Mouse (Mus musculus) midbrain, embryonic 14.5 days (tissue): ENCODE measurements at regions not wholly inside any gene's neighbourhood (a gene's known extent, or its start where the extent isn't known, plus 50 kb on each side); places are given as distances from the start of the nearest gene placed in this dataset.
A peak's percentile ranks its signal among the peaks of the same experiment; 100 is the strongest.

Experiments
- ATAC-seq: fragments of 200-750 bp; cut with Nextera tagmentation; 2 replicates; pipeline ENCODE4 v1.8.0; 2017; ENCODE audit warnings: moderate number of reproducible peaks, moderate library complexity; ENCODE audit not compliant: low FRiP score, low TSS enrichment
- DNase-seq: peaks from one replicate; pipeline ENCODE4 v3.0.0-alpha.2; 2015
- H3K27ac ChIP-seq: fragments of 300-500 bp; sonication (generic); replicated peaks from 2 replicates; pipeline ENCODE4 v1.5.1; 2014; ENCODE audit warnings: mild to moderate bottlenecking, low read depth, low read length, moderate library complexity
- H3K27me3 ChIP-seq: fragments of 300-500 bp; sonication (generic); 2 replicates; pipeline ENCODE4 v1.6.1; 2014; ENCODE audit warnings: low read length, control low read depth, mixed read lengths; ENCODE audit not compliant: control insufficient read depth, insufficient read depth
- H3K36me3 ChIP-seq: fragments of 300-500 bp; sonication (generic); 2 replicates; pipeline ENCODE4 v1.6.1; 2014; ENCODE audit warnings: low read length, control low read depth; ENCODE audit not compliant: control insufficient read depth, insufficient read depth
- H3K4me1 ChIP-seq: fragments of 300-500 bp; sonication (generic); 2 replicates; pipeline ENCODE4 v1.6.1; 2014; ENCODE audit warnings: mild to moderate bottlenecking, antibody characterized with exemption, low read length, control low read depth; ENCODE audit not compliant: control insufficient read depth, insufficient read depth
- H3K4me2 ChIP-seq: fragments of 300-500 bp; sonication (generic); 2 replicates; pipeline ENCODE4 v1.6.1; 2014; ENCODE audit warnings: mild to moderate bottlenecking, low read length, moderate library complexity
- H3K4me3 ChIP-seq: fragments of 300-500 bp; sonication (generic); replicated peaks from 2 replicates; pipeline ENCODE4 v1.5.1; 2014; ENCODE audit warnings: low read depth, low read length
- H3K9ac ChIP-seq: fragments of 300-500 bp; sonication (generic); replicated peaks from 2 replicates; pipeline ENCODE4 v1.6.1; 2014; ENCODE audit warnings: mild to moderate bottlenecking, low read length, moderate library complexity
- H3K9me3 ChIP-seq: fragments of 300-500 bp; sonication (generic); 2 replicates; pipeline ENCODE4 v1.6.1; 2016; ENCODE audit warnings: low read length, control low read depth, mixed read lengths; ENCODE audit not compliant: control insufficient read depth
- WGBS: fragments of 180-500 bp; shearing (Covaris S2); extraction: QIAGEN DNeasy Blood & Tissue Kit; methylation state at CpG from one replicate; pipeline ENCODE4 v1.1.7; 2014; 5-methylcytosine and 5-hydroxymethylcytosine counted together

GRCm38 (mm10) chr2:159134042-159134441 lies 339.4 kb downstream of the Dhx35 start:
- Histone ChIP-seq H3K4me2 (no peak overlapping the region), H3K4me3 (no peak overlapping the region), H3K27ac (no peak overlapping the region), H3K9me3 (0 out of 2 replicates have a peak, but pooled peaks cover 3% of the 10 kb centered on the region), H3K27me3 (no peaks in the 10 kb centered on the region), H3K9ac (no peak overlapping the region), H3K36me3 (no peaks in the 10 kb centered on the region), H3K4me1 (no peaks in the 10 kb centered on the region)
- DNase-seq = no peak
- ATAC-seq = no peak
- WGBS = 85% methylated on average over 6 of the region's 6 CpGs

- ATAC-seq (no peak), DNase-seq (no peak)
- H3K9ac ChIP-seq = no peak overlapping the region
- H3K4me1 ChIP-seq = no peaks in the 10 kb centered on the region
- WGBS = 97% methylated on average over 2 of the region's 2 CpGs
- no peak overlapping the region for H3K4me2 ChIP-seq
- H3K27ac ChIP-seq = no peak overlapping the region
- H3K4me3 ChIP-seq = no peak overlapping the region
- H3K9me3 ChIP-seq = no peaks in the 10 kb centered on the region
- no peaks in the 10 kb centered on the region for H3K36me3 ChIP-seq
- H3K27me3 ChIP-seq = no peaks in the 10 kb centered on the region
Measured at GRCm38 (mm10) chr2:159138603-159139002, 344.0 kb downstream of the Dhx35 start.

GRCm38 (mm10) chr2:159145980-159146379 lies 351.4 kb downstream of the Dhx35 start:
- Histone ChIP-seq H3K36me3 (no peaks in the 10 kb centered on the region), H3K4me1 (no peaks in the 10 kb centered on the region), H3K4me2 (no peak overlapping the region), H3K9ac (no peak overlapping the region), H3K27ac (no peak overlapping the region), H3K9me3 (no peaks in the 10 kb centered on the region), H3K27me3 (no peaks in the 10 kb centered on the region), H3K4me3 (no peak overlapping the region)
- DNase-seq (no peak), ATAC-seq (no peak)
- 90% methylated on average over 6 of the region's 6 CpGs for WGBS

GRCm38 (mm10) chr2:159163985-159164384 lies 369.4 kb downstream of the Dhx35 start:
- H3K36me3 ChIP-seq = no peaks in the 10 kb centered on the region
- ATAC-seq (no peak), DNase-seq (peak; percentile 69)
- H3K4me1 ChIP-seq = no peaks in the 10 kb centered on the region
- 39% methylated on average over 7 of the region's 7 CpGs for WGBS
- no peak overlapping the region for H3K4me3 ChIP-seq
- no peak overlapping the region for H3K27ac ChIP-seq
- no peak overlapping the region for H3K4me2 ChIP-seq
- no peaks in the 10 kb centered on the region for H3K9me3 ChIP-seq
- no peak overlapping the region for H3K9ac ChIP-seq
- no peaks in the 10 kb centered on the region for H3K27me3 ChIP-seq

- Histone ChIP-seq H3K4me3 (no peak overlapping the region), H3K27ac (no peak overlapping the region), H3K4me2 (no peak overlapping the region), H3K27me3 (no peaks in the 10 kb centered on the region), H3K9ac (no peak overlapping the region), H3K9me3 (no peaks in the 10 kb centered on the region), H3K4me1 (no peaks in the 10 kb centered on the region), H3K36me3 (no peaks in the 10 kb centered on the region)
- ATAC-seq = no peak
- DNase-seq = no peak
- 73% methylated on average over 7 of the region's 7 CpGs for WGBS
Measured at GRCm38 (mm10) chr2:159168553-159169064, 374.0 kb downstream of the Dhx35 start.

- no peaks in the 10 kb centered on the region for H3K9me3 ChIP-seq
- H3K27me3 ChIP-seq = no peaks in the 10 kb centered on the region
- H3K4me2 ChIP-seq = no peak overlapping the region
- no peak for DNase-seq
- H3K36me3 ChIP-seq = no peaks in the 10 kb centered on the region
- no peak for ATAC-seq
- H3K9ac ChIP-seq = no peak overlapping the region
- H3K4me1 ChIP-seq = no peaks in the 10 kb centered on the region
- H3K27ac ChIP-seq = no peak overlapping the region
- WGBS = 59% methylated on average over 7 of the region's 7 CpGs
- no peak overlapping the region for H3K4me3 ChIP-seq
Measured at GRCm38 (mm10) chr2:159196156-159196555, 401.5 kb downstream of the Dhx35 start.

GRCm38 (mm10) chr2:159232266-159232665 lies 437.7 kb downstream of the Dhx35 start:
- H3K4me1 ChIP-seq = peaks cover 7% of the 10 kb centered on the region; the same call in 1 of the 2 replicates
- no peak for ATAC-seq
- no peak overlapping the region for H3K4me2 ChIP-seq
- no peak overlapping the region for H3K9ac ChIP-seq
- no peak for DNase-seq
- H3K27ac ChIP-seq = no peak overlapping the region
- no peaks in the 10 kb centered on the region for H3K27me3 ChIP-seq
- H3K36me3 ChIP-seq = no peaks in the 10 kb centered on the region
- H3K4me3 ChIP-seq = no peak overlapping the region
- WGBS = 29% methylated on average over 2 of the region's 2 CpGs
- H3K9me3 ChIP-seq = no peaks in the 10 kb centered on the region

GRCm38 (mm10) chr2:159235000-159235399 lies 440.4 kb downstream of the Dhx35 start:
- 12% methylated on average over 6 of the region's 6 CpGs for WGBS
- Histone ChIP-seq H3K27ac (no peak overlapping the region), H3K9ac (no peak overlapping the region), H3K4me2 (no peak overlapping the region), H3K27me3 (no peaks in the 10 kb centered on the region), H3K36me3 (no peaks in the 10 kb centered on the region), H3K4me3 (no peak overlapping the region), H3K4me1 (peaks cover 7% of the 10 kb centered on the region; the same call in 1 of the 2 replicates), H3K9me3 (no peaks in the 10 kb centered on the region)
- DNase-seq (peak; percentile 11), ATAC-seq (0 out of 2 replicates have a peak, but pooled peaks have one; percentile 17)

GRCm38 (mm10) chr2:159250065-159250464 lies 455.5 kb downstream of the Dhx35 start:
- Histone ChIP-seq H3K9ac (no peak overlapping the region), H3K4me2 (no peak overlapping the region), H3K4me1 (no peaks in the 10 kb centered on the region), H3K36me3 (no peaks in the 10 kb centered on the region), H3K9me3 (no peaks in the 10 kb centered on the region), H3K4me3 (no peak overlapping the region), H3K27me3 (no peaks in the 10 kb centered on the region), H3K27ac (no peak overlapping the region)
- DNase-seq (no peak), ATAC-seq (no peak)
- WGBS = 92% methylated on average over 6 of the region's 6 CpGs
